Mouse (Mus musculus): Measurements from ENCODE around the gene Socs2.

DNA sequence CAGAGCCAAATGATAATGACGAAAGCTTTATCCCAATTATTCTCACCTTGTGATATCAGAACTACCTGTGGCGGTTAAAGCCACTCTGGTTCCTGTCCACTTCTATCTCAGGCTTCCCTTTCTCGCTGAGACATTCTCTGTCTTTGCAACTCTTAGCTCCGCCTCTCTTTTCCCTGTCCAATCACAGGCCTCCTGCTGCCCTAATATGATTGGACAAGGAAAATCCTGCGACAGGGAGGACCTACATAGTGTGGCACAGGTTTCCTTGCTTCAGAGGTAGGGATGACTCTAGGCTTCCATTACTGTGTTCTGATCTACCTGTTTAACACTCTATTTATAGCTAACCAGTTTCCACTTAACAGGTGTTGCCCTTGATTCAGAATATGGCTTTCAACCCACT is 36.3 kb upstream of the Socs2 start:
- TF ChIP-seq POLR2A (IDR thresholded peaks at IDR 0.05; ENCODE audit: insufficient read depth, low read depth, low read length) (no peak), CTCF (IDR thresholded peaks at IDR 0.05; ENCODE audit: insufficient read depth, low read depth, low read length) (no peak)
